Mouse (Mus musculus) heart, adult 2 months (tissue): Measurements from ENCODE around the gene Cdh3.
"Not testable (repeated sequence)": the region's sequence is repeated elsewhere in the genome, so short reads cannot be mapped to it uniquely, and the experiment has no call there.

Source experiments
- CTCF ChIP-seq: fragments of 200-600 bp; IDR thresholded peaks from 2 replicates; pipeline ENCODE4 v1.8.1; 2022; ENCODE audit warnings: antibody characterized with exemption, mild to moderate bottlenecking, moderate library complexity
- POLR2A ChIP-seq: fragments of 200-500 bp; IDR thresholded peaks from 2 replicates; pipeline ENCODE4 v1.6.1; 2011; ENCODE audit warnings: mild to moderate bottlenecking, low read depth, low read length, control low read depth; ENCODE audit not compliant: insufficient read depth

DNA sequence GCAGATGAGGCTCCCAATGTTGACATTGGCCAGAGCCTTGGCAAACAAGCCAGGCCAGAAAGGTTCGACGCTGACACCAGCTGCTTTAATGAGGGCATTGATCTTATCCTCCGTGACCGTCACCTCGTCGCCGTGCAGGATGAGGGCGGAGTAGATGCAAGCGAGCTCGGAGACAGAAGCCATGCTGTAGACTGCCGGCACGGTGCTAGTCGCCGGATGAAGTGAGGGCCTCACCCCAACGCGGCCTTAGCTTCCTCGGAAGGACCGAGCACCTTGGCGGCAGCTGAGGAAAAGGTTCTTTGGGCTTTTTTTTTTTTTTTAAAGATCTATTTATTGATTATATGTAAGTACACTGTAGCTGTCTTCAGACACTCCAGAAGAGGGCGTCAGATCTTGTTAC, 62.5 kb downstream of the Cdh3 start, which contains the start of gene Gm10073:
- not testable (repeated sequence) for TF ChIP-seq POLR2A, CTCF
